ENCODE assay signal across 11 mouse cellular contexts in the genomic region with DNA sequence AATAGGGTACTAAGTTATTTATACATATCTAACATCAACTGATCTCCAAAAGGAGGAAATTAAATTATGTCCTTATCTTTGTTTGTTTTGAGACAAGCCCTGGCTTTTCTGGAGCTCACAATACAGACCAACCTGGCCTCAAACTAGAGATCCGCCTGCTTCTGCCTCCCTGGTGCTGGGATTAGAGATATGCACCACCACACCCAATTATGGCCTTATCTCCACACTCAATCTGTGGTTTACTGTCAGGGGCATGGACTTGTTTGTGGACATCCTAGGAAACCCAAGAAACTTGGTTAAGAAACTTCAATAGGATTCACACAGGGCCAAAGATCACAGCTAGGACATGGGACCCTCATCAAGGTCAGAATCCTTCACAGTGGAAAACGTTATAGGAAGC. TPM values are rescaled to one million over a fixed set of nuclear protein-coding genes. Genes with fewer than 3 reads are reported as not detected.
"Had no signal": no experiment of that assay in that cellular context is flagged by ENCODE, and none has a peak within 500 bp of the region (broad histone marks: within the 10 kb centered on the region; RNA-seq: fewer than 3 reads in every experiment).

No protein-coding gene starts in this region.

- H3K27me3 ChIP-seq: limb, embryonic 13.5 days; midbrain, embryonic 13.5 days; neural tube, embryonic 15.5 days had no signal

- H3K9me3 ChIP-seq: limb, embryonic 13.5 days; midbrain, embryonic 13.5 days; neural tube, embryonic 15.5 days had no signal

- H3K36me3 ChIP-seq: limb, embryonic 13.5 days; midbrain, embryonic 13.5 days; neural tube, embryonic 15.5 days had no signal

- H3K27ac ChIP-seq: kidney, postnatal 0 days; layer of hippocampus, adult 2 months; limb, embryonic 13.5 days; midbrain, embryonic 13.5 days; neural tube, embryonic 15.5 days had no signal

- H3K4me2 ChIP-seq: limb, embryonic 13.5 days; midbrain, embryonic 13.5 days; neural tube, embryonic 15.5 days had no signal

- H3K4me1 ChIP-seq: limb, embryonic 13.5 days; midbrain, embryonic 13.5 days; neural tube, embryonic 15.5 days had no signal

- H3K9ac ChIP-seq: limb, embryonic 13.5 days; midbrain, embryonic 13.5 days; neural tube, embryonic 15.5 days had no signal

- DNase-seq: thymus, adult 18-20 months had no signal

- H3K4me3 ChIP-seq: layer of hippocampus, adult 2 months; limb, embryonic 13.5 days; midbrain, embryonic 13.5 days; myocyte; neural tube, embryonic 15.5 days had no signal

RNA-seq across cellular contexts. Expression of a gene that starts 3.6 kb away (rescaled TPM):
- total RNA-seq: megakaryocyte progenitor cell, adult 5-6 weeks had no signal
- polyA plus RNA-seq: inflammation-experienced regulatory T-cells, adult 6 months; limb, embryonic 13.5 days; lung, postnatal 0 days; myocyte had no signal

RNA-seq across cellular contexts. Expression of a gene that starts 21.1 kb away (rescaled TPM):
- total RNA-seq: megakaryocyte progenitor cell, adult 5-6 weeks had no signal
- polyA plus RNA-seq: inflammation-experienced regulatory T-cells, adult 6 months; myocyte; stomach, embryonic 14.5 days had no signal

RNA-seq across cellular contexts. Expression of a gene that starts 24.0 kb away (rescaled TPM):
- total RNA-seq: layer of hippocampus, adult 2 months; megakaryocyte progenitor cell, adult 5-6 weeks had no signal
- polyA plus RNA-seq: inflammation-experienced regulatory T-cells, adult 6 months; limb, embryonic 13.5 days; lung, postnatal 0 days; midbrain, embryonic 13.5 days; myocyte had no signal

RNA-seq across cellular contexts. Expression of a gene that starts 38.8 kb away (rescaled TPM):
- polyA plus RNA-seq: inflammation-experienced regulatory T-cells, adult 6 months; myocyte had no signal
